Mouse (Mus musculus): ENCODE data around the gene Tnfrsf19. TPM values are rescaled to one million over a fixed set of nuclear protein-coding genes. Genes with fewer than 3 reads are reported as not detected.

Gene Tnfrsf19
- polyA plus RNA-seq, 1 experiment from 2014 or later = 95.3 TPM

GRCm38 (mm10) chr14:60957611-60958157 is 88.6 kb downstream of the Tnfrsf19 start:
- peaks cover 4% of the 10 kb centered on the region; the same call in 1 of the 2 replicates for H3K9me3 ChIP-seq
- H3K9ac ChIP-seq = no peak overlapping the region
- no peaks in the 10 kb centered on the region for H3K36me3 ChIP-seq
- no peak for ATAC-seq (ENCODE audit: insufficient number of reproducible peaks, insufficient read depth, low FRiP score, low TSS enrichment, low read depth)
- no peaks in the 10 kb centered on the region for H3K4me1 ChIP-seq
- H3K4me3 ChIP-seq = no peak overlapping the region
- H3K27me3 ChIP-seq = no peaks in the 10 kb centered on the region
- no peak overlapping the region for H3K4me2 ChIP-seq
- no peak overlapping the region for H3K27ac ChIP-seq

- Histone ChIP-seq H3K9ac (no peak overlapping the region), H3K4me2 (no peak overlapping the region), H3K27me3 (no peaks in the 10 kb centered on the region), H3K4me1 (no peaks in the 10 kb centered on the region), H3K9me3 (no peaks in the 10 kb centered on the region), H3K27ac (no peak overlapping the region), H3K36me3 (no peaks in the 10 kb centered on the region), H3K4me3 (no peak overlapping the region)
- no peak for ATAC-seq (ENCODE audit: insufficient number of reproducible peaks, insufficient read depth, low FRiP score, low TSS enrichment, low read depth)
- 92% methylated on average over 4 of the region's 4 CpGs for WGBS
Observed at GRCm38 (mm10) chr14:60937481-60938039, 108.7 kb downstream of the Tnfrsf19 start.

- Histone ChIP-seq H3K36me3 (no peaks in the 10 kb centered on the region), H3K4me1 (no peaks in the 10 kb centered on the region), H3K9me3 (no peaks in the 10 kb centered on the region), H3K9ac (no peak overlapping the region), H3K4me2 (no peak overlapping the region), H3K4me3 (no peak overlapping the region), H3K27ac (no peak overlapping the region), H3K27me3 (no peaks in the 10 kb centered on the region)
- no peak for ATAC-seq (ENCODE audit: insufficient number of reproducible peaks, insufficient read depth, low FRiP score, low TSS enrichment, low read depth)
- WGBS = 80% methylated on average over 5 of the region's 5 CpGs
Observed at GRCm38 (mm10) chr14:60935705-60936104, 110.6 kb downstream of the Tnfrsf19 start.

GRCm38 (mm10) chr14:60926011-60926410 is 120.3 kb downstream of the Tnfrsf19 start:
- Histone ChIP-seq H3K36me3 (no peaks in the 10 kb centered on the region), H3K4me3 (no peak overlapping the region), H3K9ac (no peak overlapping the region), H3K4me2 (no peak overlapping the region), H3K27me3 (no peaks in the 10 kb centered on the region), H3K9me3 (no peaks in the 10 kb centered on the region), H3K4me1 (no peaks in the 10 kb centered on the region), H3K27ac (no peak overlapping the region)
- 59% methylated on average over 1 of the region's 1 CpGs for WGBS
- no peak for ATAC-seq (ENCODE audit: insufficient number of reproducible peaks, insufficient read depth, low FRiP score, low TSS enrichment, low read depth)

- Histone ChIP-seq H3K9ac (no peak overlapping the region), H3K27ac (peak overlapping the region; percentile 68), H3K9me3 (no peaks in the 10 kb centered on the region), H3K4me3 (no peak overlapping the region), H3K36me3 (no peaks in the 10 kb centered on the region), H3K4me1 (peaks cover 20% of the 10 kb centered on the region), H3K4me2 (no peak overlapping the region), H3K27me3 (no peaks in the 10 kb centered on the region)
- ATAC-seq (ENCODE audit: insufficient number of reproducible peaks, insufficient read depth, low FRiP score, low TSS enrichment, low read depth) = 0 out of 2 replicates have a peak, but pooled peaks have one; percentile 3
- WGBS = 37% methylated on average over 4 of the region's 4 CpGs
Observed at GRCm38 (mm10) chr14:60916661-60917060, 129.6 kb downstream of the Tnfrsf19 start.

Other genes starting within 250 kb of the Tnfrsf19 start
- 2.8 and 3.0 TPM in 2 replicates for gene Sacs, start 92.0 kb upstream of the Tnfrsf19 start, polyA plus RNA-seq (2015; fragmentation: Nextera tagmentation; extraction: Ambion mirVana)
- 0.98 and 1.3 TPM in 2 replicates for gene Sgcg, start 212.0 kb upstream of the Tnfrsf19 start, polyA plus RNA-seq (2015; fragmentation: Nextera tagmentation; extraction: Ambion mirVana)

All from embryonic facial prominence, embryonic 13.5 days (tissue).